Mouse (Mus musculus) monocyte, adult 5-6 weeks (primary cell): Measurements from ENCODE around the gene Cmss1. TPM values are rescaled to one million over a fixed set of nuclear protein-coding genes. Genes with fewer than 3 reads are reported as not detected.
A peak's percentile ranks its signal among the peaks of the same experiment; 100 is the strongest.

Experiments used
- ATAC-seq: fragments of 153-309, 156-312 bp; replicated peaks from 2 replicates; pipeline ENCODE4 v1.8.0; 2017; ENCODE audit warnings: mild to moderate bottlenecking; ENCODE audit not compliant: low TSS enrichment, insufficient number of reproducible peaks, severe bottlenecking, poor library complexity, low FRiP score
- total RNA-seq: library from RNA; stranded (forward); fragments of 200-1000, 200-491, 200-594 nt; gene quantifications from 3 replicates; pipeline ENCODE4 v1.2.3, GENCODE M21; 2017

Cmss1 gene
- total RNA-seq, 1 experiment from 2014 or later, result 3.9 TPM

DNA sequence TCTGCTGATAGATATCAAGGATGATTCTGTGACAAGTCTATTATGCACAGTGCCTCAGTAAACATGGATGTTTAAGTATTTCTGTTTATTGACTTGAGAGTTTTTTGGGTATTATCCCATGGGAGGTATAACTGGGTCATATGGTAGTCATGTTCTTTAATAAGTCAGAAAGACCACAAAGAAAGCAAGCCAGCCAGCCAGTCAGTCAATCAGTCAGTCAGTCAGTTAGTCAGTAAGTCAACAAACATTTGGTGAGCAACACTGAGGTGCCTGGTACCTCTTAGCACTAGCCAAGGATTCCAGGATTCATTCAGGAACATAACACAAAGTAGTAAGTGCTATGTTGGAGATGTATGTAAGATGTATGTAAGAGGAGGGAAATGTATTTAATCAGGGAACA is 118.0 kb downstream of the Cmss1 start:
- ATAC-seq, result no peak

DNA sequence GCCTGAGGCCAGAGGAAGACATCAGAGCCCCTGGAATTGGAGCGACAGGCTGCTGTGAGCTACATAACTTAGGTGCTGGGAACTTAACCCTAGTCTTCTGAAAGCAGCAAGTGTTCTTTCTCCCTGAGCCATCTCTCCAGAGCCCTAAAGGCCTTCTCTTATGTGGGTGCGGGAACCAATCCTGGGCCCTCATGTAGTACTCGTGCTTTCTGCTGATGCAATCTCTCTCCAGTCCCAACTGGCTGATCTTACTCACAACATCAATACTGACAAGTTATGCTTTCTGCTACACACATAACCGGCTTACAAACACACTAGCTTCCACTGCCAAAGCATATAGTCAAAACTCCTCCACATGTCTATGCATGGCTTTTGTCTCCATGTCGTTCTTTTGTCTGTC is 120.4 kb downstream of the Cmss1 start:
- ATAC-seq, result no peak

DNA sequence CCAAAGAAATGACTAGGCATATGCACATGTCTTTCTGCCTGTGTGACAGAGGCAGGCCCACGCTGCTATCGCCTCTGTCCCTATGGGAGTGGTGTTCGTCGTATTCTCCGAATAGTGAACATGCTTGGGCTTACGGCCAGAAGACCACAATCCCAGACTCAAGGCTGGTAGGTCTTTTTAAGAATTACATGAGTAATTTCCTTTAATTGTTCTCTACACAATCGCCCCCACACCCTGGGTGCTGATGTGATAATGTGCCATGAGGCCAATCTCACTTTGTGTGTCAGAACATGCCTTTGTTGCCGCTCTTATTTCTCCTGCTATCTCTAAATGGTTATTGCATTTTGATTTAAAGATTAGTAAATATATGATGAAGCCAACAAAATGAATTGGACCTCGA is 121.4 kb downstream of the Cmss1 start:
- ATAC-seq, result no peak

DNA sequence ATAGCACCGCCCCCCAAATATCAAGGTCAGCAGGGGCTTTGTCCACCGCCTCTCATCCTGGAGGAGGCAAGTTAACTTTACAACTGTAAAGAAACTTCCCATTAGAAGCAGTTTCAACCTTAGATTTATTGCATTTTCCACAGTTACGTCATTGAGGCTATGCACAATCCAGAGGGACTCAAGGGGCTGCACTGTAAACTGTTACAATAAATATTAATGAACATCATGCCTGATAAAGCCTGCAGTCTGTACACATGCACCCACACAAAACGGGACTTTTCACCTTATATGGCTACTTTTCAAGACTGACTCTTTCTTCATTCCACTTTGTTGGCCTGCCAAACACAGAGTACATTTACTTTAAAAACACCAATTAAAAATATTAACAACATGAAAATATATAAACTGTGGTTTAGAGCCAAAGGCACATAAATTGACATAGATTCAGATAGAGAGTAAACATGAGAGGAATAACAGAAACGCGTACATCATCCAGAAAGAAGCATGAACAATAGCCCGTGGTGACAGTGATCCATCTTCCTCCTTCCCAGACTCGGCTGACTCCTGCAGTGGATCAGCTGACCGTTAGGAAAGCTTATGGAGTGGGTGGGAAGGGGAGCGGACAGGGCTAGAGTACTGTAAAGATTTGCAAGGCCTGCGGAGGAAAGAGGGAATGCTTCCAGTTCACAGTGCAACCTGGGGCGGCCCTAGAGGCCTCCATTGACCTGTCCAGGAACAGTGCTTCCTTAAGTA is 122.4 kb downstream of the Cmss1 start:
- ATAC-seq, result no peak

DNA sequence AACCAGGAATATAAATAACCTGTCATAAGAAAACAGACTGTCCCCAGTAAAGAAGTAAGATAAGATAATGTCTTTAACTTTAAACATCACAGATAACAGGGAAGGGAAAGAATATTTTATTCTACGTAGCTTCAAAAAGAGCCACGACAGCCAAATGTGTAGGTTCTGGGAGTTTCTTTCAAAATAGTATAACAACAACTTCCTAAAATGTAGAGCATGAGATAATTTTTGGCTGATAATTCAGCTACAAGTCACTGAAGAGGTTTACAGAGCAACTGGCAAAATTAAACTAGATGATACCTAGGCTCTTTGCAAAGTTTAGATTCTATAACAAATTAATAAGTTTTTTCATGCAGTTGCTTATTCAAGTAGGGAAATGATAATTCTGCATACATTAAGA is 123.2 kb downstream of the Cmss1 start:
- no peak for ATAC-seq

DNA sequence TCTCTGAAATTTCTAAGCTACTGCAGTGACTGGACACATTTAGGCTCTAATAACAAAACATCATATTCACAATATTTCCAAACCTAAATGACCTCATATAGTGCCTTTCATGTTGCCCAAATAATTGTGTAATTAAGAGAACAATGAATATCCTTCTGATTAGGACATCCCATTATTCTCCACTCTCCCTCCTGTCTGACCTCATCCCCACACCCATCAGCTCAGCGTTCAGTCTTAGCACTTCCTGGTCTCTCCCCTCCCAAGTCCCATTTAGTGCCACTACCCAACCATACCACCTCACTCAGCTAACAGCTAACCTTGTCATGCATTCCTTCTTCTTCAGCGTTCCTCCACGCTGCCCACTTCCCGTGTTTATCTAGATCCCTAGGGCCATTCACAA is 123.8 kb downstream of the Cmss1 start:
- 0 out of 2 replicates have a peak, but pooled peaks have one; percentile 31 for ATAC-seq

DNA sequence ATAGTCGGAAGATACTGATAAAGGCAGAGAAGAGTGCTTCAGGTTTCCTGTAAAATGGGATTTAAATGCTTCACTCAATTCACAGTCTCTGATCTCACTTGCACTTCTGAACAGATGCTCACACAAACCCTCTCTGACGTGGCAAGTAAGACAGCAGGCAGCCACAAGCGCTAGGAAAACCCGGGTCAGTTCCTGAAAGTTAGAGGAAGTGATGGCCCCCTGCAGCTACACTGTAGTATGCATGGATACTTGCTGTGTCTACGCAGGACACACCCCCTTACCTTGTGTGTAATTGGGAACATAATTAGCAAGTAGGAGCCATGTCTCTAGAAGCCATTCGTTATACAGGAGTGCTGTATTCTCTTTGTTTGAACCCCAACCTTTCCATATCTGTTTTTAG is 124.4 kb downstream of the Cmss1 start:
- peak; percentile 84 for ATAC-seq

DNA sequence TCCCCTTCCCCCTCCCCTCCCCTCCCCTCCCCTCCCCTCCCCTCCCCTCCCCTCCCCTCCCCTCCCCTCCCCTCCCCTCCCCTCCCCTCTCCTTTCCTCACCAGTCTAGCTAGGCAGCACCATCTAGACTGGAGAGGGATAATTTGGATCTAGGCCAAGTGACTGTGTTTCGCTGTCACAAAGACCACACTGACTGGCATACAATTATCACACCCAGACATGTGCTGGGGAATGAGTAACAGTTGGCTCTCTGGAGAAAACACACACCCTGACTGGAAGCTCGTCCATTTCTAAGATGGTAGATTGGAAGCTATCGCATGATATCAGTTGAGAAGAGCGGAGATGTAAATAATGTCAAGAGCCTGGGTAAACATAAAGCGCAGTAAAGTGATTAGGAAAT is 126.9 kb downstream of the Cmss1 start:
- ATAC-seq, result no peak

DNA sequence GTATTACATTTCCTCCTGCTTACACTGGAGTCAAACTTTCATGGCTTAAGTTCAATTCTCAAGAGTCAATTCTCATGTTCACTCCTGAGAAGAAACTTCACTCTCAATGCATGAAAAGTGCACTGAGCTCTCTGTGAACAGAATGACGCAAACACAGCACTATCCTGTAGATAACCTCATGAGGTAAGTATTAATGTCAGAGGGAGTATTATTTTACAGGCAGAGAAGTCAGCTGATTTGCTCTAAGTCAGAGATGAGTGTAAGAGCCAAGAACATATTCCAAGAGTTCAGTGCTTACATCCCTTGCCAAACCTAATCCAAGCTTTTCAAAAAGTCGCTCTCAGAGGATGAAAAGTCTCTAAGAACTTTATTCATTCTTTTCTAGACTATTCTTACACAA is 128.2 kb downstream of the Cmss1 start:
- no peak for ATAC-seq

DNA sequence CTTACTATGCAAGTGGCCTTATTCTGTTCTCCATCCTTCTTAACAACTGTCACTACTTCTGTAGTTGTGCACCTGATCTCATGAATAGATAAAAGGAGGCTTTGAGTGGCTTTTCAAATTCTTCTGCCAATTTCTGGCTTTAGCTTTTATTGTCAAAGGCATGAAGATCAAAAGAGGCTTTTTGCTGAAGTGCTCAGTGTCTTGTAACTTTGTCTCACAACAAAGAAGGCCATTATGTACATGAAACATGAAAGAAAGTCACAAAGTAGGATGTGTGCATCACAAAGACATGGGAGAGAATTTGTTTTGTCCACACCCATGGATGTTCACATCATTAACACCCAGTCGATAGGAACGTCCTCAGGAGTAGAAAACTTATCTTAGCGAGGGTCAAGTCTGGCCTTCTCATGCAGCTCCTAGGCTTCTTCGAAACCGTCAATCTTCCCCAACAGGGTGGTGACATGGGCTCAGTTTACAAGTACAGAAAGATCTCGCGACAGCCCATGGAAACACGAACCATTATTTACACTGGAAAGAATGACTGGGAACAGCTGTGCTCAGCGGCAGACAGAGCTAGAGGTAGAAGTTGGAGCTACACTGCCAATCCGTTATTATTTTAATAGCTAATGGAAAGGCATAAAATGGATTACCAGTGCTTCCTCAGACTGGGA is 133.1 kb downstream of the Cmss1 start:
- ATAC-seq, result no peak

DNA sequence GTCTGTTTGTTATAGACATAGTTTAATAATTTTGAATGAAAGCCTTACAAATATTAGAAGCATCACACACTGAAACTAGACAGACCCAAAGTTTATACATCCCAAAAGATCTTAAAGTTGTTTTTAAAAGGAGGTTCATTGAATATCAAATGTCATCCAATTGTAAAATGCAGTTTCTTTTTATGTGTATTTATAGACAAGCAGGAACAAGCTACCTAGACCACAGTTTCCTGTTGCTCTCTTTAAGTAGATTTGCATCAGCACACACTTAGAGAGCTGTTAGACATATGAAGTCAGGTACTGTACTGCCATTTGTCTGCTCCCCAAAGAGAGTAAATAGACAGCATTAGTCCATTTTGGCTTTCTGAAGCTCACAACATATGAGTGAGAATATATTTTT is 135.6 kb downstream of the Cmss1 start:
- peak; percentile 63; the same call in 1 of the 2 replicates for ATAC-seq

DNA sequence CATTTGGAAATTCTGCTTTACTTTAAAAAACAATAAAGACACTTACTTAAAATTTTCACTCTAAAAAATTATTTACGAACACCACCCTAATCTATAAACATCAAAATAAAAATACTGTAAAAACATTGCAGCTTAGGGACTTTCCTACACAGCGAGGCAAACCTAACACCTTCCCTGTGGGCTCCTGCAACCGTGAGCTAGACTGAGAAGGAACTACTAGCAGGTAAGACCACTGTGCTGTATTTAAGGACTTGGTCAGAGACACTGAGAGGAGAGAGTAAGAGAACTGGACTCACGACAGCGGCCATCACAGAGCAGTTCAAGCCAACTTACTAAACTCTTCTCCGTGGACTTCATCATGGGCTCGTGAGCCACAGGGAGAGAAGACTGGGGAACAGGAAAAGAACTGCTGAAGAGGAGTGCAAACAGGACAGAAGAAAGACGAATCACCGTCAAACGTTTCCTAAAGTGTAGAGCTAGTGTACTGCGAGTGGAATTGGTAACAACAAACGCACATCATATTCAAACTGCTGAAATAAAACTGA is 136.3 kb downstream of the Cmss1 start:
- ATAC-seq, result no peak

DNA sequence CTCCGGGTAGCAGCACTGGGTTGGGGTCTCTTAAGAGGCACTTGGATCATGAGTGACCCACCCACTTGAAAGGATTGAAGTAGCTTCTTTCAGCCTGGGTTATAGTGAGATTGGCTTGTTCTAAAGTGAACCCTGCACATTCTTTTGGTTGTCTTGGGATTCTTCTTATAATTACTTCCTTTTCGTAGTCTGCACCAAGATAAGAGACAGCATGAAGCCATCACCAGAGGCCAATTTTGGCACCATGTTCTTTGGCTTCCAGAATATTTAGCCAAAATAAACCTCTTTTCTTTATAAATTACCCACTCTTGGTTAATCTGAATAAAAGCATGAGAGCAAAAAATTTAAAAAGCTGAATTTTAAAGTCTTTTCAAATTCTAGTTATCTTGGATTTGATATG is 136.8 kb downstream of the Cmss1 start:
- no peak for ATAC-seq

DNA sequence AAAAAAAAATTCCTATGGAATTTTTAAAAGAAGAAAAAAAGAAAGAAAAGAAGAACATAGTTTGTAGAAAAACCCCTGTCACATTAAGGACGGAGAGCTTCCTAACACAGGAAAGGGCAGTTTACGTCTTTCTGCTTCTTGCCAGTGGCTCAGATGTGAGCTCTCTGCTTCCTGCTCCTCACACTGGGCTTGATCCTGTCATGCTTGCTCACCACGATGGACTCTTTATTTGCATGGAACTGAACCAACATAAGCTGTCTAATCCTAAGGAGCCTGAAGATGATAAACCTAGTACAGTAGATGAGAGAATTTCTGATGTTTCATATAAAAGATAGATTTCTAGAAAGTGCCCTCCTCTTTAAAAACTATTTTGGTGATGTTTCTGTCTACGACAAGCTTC is 137.4 kb downstream of the Cmss1 start:
- no peak for ATAC-seq

DNA sequence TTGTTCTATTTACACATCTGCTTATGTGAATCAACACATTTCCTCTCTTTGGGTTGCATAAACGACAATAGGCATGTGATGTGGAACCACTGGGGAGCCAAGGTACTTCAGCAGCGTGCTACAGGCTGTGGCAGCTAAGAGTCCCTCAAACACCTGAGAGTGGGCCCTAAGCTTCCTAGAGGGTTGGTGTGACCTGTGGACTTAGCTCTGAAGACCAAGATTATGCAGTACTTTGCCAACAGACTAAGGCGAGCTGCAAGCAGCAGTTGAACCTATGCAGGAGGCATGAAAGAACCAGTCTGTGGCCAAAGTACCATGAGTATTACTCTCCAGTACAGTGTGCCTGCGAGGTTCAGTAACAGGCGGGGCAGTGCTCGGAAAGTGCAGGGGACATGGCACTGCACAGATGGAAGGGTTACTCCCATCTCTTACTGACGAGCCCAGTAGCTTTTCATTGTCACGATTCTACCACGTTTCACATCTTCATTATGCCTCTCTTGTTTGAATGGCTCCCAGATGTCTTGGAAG is 141.2 kb downstream of the Cmss1 start:
- no peak for ATAC-seq

DNA sequence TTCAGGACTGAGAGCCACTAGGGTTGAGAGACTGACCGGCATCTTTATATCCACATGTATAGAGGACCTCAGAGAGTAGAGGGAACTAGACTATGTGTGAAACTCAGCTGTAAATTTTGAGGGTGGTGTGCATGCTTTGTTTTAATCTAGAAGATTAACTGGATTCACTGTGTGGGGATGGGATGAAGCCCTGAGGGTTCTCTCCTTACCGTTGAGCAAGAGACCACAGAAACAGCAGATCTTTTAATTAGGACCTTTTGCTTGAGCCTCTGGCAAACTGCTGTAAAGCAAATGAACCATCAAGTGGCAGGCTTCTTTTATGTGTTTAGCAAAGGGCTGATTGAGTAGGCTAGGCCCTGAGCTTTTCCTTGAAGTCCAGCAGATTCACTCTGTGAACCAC is 150.7 kb downstream of the Cmss1 start:
- ATAC-seq, result peak; percentile 16; the same call in 1 of the 2 replicates

DNA sequence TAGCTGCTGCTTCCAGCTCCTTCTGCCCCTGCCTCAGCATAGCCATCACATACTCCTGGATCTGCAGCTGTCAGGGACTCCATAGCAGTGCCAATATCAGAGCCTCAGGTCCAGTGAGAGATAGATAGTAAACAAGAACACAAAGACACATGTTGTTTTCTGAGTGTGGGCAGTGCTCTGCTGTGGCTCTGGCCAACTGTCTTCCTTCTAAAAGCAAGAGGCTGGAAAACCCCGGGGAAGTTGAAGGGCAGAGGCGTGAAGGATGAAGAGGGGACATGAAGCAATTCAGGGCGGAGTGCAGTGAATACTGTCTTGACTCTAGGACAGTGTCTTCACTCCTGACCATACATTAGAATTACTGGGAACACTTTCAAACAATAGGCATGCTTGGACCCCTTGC is 151.1 kb downstream of the Cmss1 start:
- peak; percentile 68 for ATAC-seq

DNA sequence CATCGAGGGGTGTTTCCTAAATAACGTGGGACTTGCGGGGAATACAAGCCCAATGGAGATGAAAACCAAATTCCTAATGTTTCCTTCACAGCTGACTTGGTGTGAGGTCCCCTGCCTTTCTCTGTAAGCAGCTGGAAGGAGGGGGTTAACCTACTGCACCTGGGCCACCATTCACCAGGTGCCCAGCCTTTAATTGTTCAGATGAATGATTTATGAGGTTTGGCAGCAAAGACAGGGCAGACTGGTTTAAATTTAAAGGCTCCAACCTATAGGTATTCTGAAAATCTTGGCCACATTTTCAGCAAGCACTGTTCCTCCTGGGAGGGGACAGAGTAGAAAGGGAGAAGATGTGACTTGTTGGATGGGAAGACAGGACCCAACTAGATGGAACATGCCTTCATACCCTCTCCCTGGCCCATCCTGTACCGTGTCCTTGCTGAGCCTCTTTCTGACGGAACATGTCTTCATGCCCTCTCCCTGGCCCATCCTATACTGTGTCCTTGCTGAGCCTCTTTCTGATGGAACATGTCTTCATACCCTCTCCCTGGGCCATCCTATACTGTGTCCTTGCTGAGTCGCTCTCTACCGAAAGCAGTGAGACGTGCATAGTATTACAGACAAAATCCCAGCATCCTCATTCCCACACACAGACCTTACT is 152.4 kb downstream of the Cmss1 start:
- no peak for ATAC-seq

DNA sequence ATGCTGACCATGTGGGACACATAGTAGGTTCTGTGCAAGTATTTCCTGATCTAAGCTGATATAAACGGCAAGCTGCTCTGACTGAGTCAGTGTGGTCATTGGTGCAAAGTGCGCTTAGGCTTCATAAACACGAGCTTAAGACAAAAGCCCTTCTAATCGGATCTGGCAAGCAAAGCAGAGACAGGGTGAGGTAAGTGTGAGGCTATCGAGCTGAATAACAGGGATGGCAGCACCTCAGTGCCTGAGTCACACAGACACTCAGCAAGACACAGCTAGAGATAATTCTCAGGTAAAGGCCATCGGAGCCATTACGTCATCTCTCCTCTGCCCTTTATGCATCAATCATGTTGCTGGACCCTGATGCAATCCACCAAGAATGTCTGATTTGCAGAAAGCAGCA is 153.7 kb downstream of the Cmss1 start:
- no peak for ATAC-seq
